Mouse (Mus musculus) heart, adult 8-10 months (tissue): ENCODE measurements around the gene Gm20388. TPM values are rescaled to one million over a fixed set of nuclear protein-coding genes. Genes with fewer than 3 reads are reported as not detected.

Experiments
- DNase-seq: peaks from one replicate; pipeline ENCODE4 v3.0.0; 2022; ENCODE audit warnings: low spot score
- total RNA-seq, 4 experiments: library from RNA; stranded (reverse); gene quantifications; 2 replicates each; pipeline ENCODE4 v1.2.4; 2022

The Gm20388 gene
- total RNA-seq, 4 experiments from 2014 or later, result 4.2 to 6.7 TPM; not detected in 2

- no peak for DNase-seq
Measured at GRCm38 (mm10) chr8:124247581-124247980, 4336.9 kb downstream of the Gm20388 start.

GRCm38 (mm10) chr8:124248688-124249087 is 4338.0 kb downstream of the Gm20388 start:
- DNase-seq, result no peak

GRCm38 (mm10) chr8:124250255-124250654 is 4339.6 kb downstream of the Gm20388 start:
- no peak for DNase-seq

GRCm38 (mm10) chr8:124250785-124251184 is 4340.1 kb downstream of the Gm20388 start:
- DNase-seq, result peak; percentile 39

DNA sequence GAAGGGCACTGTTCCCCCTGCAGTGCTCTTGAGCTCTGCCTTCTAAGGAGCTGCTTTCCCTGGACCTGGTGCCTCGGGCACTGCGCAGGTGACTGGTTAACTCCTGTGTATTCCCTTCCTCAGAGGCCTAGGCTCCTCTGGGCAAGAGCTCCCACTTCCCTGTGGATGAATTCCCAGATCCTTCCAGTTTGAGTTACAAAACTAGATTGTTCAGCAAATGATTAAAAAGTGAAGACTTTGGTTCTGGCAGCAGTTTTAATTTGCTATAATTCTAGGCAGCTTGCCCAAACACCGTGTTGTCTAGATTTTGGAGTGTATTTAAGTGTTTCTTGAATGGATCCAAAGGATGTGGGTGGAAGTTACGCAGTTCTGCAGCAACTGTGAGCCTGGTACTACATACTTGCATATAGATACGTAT is 4341.9 kb downstream of the Gm20388 start:
- no peak for DNase-seq

GRCm38 (mm10) chr8:124253939-124254338 is 4343.3 kb downstream of the Gm20388 start:
- no peak for DNase-seq

DNA sequence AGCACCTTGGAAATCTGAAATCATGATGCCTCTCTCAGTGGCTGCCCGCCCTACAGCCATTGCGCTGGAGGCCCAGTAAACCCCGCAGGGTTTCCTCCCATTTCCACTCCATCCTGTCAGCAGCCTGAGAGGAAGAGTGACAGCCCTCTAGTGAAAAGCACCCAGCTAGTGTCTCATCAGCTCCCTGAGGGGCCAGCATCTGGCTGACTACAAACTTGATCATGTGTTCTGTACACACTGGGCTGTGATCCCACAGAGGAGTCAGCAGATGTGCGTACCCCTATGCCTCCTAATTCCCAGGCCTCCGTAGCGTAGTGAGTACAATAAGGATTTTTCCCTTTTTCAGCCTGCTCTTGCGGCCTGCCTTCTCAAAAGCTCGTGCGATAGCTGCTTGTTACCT is 4346.2 kb downstream of the Gm20388 start:
- DNase-seq, result peak; percentile 59

DNA sequence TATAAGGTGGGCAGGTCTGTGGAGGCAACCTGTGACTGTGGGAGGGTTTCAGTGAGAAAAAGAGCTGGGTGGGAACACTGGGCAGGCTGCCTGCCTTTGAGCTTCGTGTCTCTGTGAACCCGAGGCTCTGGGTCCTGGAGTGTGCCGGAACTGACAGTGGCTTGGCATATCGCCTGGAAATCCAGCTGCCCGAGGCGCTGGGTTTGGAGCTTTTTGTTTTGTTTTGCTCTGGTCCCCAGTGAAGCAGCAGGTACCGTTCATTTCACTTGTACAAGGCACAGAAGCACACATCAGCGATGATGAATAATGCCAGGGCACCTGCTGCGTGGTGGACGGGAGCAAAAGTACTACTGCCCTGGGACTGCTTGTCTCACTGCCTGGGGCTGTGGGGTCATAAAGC is 4346.7 kb downstream of the Gm20388 start:
- DNase-seq, result peak; percentile 73

DNA sequence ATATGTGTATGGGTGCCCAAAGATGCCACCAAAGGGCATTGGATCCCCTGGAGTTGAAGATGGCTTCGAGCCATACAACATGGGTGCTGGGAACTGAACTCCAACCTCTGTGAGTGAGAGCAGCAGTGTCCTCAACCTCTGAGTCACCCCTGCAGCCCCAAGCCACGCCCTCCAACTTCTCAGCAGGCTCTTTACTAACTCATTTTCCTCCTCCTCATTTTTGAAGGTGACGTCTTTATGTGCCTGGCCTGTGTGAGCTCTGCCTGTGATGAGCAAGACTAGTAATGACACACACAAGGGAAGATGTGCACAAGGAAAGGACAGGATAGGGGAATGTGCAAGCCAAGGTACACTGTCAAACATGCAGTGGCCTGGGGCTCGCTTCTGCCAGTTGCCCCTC is 4348.5 kb downstream of the Gm20388 start:
- no peak for DNase-seq

- DNase-seq, result no peak
Measured at GRCm38 (mm10) chr8:124259925-124260324, 4349.3 kb downstream of the Gm20388 start.

- no peak for DNase-seq
Measured at GRCm38 (mm10) chr8:124260371-124260770, 4349.7 kb downstream of the Gm20388 start.

GRCm38 (mm10) chr8:124263058-124263457 is 4352.4 kb downstream of the Gm20388 start:
- no peak for DNase-seq

GRCm38 (mm10) chr8:124264032-124264431 is 4353.4 kb downstream of the Gm20388 start:
- DNase-seq, result no peak

- DNase-seq, result no peak
Measured at GRCm38 (mm10) chr8:124264671-124265070, 4354.0 kb downstream of the Gm20388 start.

GRCm38 (mm10) chr8:124265130-124265529 is 4354.5 kb downstream of the Gm20388 start:
- DNase-seq, result no peak

DNA sequence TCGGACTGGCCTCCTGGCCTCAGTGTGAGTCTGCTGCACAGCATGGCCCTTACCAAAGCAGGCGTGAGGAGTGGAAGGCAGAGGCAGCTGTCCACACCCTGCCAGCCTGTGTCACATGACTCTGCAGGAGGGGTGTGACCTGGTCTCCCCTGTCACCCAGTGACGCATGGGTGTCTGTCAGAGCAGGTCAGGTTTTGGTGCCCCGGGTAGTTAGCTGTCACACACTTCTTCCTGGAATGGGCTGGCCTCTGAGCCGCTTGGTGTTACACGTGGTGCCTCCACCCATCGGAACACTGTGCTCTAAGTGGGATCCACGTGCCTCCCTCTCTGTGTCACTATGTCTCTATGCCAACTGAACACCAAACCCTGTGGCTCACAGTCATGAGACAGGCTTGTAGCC is 4355.2 kb downstream of the Gm20388 start:
- DNase-seq, result peak; percentile 53

DNA sequence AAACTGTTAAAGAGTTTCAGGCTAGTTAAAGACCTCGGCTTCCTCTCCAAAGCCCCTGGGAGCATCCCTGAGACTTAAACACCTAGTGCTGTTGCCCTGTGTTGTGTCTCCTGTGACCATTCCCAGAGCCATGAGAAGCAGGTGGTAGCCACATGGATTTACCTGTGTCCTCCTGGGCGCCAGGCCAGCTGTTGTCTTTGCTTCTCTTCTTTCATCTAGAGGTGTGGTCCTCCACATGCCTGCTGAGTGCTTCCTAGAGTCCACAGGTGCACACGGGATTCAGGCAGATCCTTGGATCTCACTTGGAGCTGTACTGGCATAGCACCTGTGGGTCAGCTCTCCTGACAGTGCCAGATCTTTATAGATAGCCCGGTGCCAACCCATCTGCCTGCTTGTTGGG is 4356.6 kb downstream of the Gm20388 start:
- DNase-seq, result no peak

GRCm38 (mm10) chr8:124270504-124270903 is 4359.9 kb downstream of the Gm20388 start:
- DNase-seq, result no peak

GRCm38 (mm10) chr8:124270904-124271303 is 4360.3 kb downstream of the Gm20388 start:
- no peak for DNase-seq

GRCm38 (mm10) chr8:124271518-124271917 is 4360.9 kb downstream of the Gm20388 start:
- DNase-seq, result no peak

DNA sequence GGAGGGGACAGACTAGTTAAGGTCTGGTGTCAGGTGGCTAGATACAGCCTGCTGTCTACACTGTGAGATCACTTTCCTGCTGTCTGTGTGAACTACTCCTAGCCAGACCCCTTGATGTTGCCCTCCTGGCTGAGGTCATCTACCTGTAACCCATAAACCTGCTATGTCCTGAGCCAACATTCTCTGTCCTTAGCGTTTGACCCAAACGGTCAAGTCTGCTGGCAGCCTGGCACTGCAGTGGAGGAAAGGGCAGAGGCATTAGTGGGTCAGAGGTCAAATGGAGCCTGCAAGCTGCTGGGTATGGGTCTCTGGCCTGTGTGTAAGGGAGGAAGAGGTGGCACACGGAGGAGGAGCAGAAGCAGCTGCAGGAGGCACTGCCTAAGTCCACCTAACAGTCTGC is 4362.2 kb downstream of the Gm20388 start:
- no peak for DNase-seq

- no peak for DNase-seq
Measured at GRCm38 (mm10) chr8:124273606-124274218, 4363.1 kb downstream of the Gm20388 start.

DNA sequence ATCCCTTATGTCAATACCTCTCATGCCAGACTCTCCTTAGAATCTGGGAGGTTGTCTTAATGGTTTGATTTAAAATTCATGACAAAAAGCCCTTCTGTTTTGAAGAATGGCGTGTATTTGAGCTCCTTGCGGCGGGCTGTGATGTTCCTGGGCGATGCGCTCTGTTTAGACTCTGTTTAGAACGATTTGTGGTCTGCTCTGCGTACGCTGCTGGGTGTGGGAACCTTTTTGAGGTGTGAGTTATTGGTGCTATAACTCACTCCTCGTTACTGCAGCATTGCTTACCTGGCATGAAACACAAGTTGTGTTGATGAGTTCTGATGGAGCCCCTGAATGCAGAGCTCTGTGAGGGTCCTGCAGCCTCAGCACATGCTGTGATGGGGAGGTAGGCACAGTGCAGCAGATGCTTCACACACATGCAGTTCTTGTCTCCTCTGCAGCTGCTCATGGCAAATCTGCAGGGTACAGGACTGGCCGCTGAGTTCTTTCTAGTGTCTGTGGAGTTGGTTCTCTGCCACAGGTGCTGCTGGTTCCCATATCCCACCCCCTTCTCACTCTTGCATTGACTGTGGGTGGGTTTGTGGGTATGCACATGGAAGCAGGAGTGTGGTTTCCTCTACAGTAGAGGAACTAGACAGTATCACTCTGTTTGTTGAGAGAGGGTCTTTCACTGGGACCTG is 4363.9 kb downstream of the Gm20388 start:
- DNase-seq, result no peak
